Mouse (Mus musculus): ENCODE measurements at regions not wholly inside any gene's neighbourhood (a gene's known extent, or its start where the extent isn't known, plus 50 kb on each side); places are given as distances from the start of the nearest gene placed in this dataset.

DNA sequence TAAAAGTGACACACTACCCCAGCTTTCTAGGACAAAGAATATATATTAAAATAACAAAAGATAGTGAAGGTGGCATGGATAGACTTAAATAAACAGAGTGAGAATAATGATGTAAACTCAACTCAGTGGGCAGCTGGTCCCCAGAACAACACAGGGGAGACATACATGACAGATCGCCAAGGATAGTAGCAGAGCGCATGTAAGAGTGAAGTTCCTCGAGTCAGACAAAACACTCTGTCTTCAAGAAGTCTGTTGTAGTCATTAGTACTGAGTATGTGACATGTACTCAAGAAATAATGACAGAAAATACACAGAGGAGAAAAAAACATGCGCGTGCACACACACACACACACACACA lies 74.8 kb upstream of the Stxbp5l start:
- intact Hi-C loops (cut with DNase I): no loop called here
- no peak overlapping the region for H3K27ac ChIP-seq
- no peak for TF ChIP-seq CTCF (IDR thresholded peaks at IDR 0.05)
- DNase-seq: no peak
- H3K4me3 ChIP-seq: no peak overlapping the region

DNA sequence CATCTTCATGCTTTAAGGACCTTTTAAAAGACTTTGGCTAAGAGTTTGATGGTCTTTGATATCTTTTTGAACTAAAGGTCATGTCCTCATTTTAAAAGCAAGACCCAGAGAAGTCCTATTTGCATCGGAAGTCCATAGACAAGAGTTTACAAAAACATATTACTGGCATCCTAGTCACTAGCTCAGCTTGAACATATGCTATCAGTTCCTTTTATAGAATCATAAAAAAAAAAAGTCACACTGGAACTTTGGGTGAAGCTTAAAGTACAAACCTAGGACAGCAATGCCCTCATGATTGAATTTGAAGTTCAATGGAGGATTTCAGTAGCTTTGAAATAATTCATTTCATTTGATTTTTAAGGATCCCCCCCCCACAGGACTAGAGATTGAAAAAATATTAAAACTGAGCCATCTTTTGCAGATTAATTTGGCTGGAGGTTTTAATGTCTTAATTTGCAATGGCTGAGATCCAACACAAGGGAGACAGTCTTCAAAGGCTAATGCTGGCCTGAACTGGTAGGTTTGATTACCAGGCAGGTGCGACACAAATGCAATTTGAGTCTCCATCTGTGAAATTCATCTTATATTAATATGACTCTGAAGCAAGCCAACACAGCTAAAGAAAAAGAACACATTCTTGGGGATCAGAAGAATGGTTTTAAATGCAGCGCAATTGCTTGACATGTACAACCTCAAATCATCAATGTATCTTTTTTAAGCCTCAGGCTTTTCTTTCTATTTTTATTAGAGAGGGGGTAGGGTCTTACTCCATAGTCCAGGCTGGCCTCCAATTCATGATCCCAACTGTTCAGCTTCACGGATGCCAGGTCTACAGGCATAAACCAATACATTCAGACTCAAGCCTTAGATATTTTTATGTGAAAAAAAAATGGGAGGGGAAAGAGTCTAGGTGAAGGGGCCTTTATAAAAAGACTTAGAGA lies 74.1 kb upstream of the Stxbp5l start:
- Histone ChIP-seq H3K4me3 (no peak overlapping the region), H3K27ac (no peak overlapping the region)
- intact Hi-C loops (cut with DNase I): no loop called here
- TF ChIP-seq CTCF (IDR thresholded peaks at IDR 0.05): no peak
- no peak for DNase-seq

DNA sequence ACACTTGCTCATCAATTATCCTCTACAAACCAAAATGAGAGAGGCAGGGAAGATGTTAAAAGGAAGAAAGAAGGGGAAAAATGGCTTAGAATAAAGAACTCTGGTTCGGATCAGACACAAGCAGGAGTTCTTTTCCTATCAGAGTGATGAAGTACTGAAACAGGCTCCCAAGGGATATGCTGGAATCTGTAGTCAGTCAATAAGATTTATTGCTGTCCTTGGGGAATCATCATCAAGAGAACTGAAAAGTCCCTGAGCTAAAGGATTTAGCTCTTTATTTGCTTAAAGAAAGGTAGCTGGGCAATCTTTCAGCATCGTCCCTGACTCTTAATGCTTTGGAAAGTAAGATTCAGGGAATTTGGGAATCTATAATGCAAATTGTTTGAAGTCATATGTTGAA lies 71.2 kb upstream of the Stxbp5l start:
- no peak for TF ChIP-seq CTCF (IDR thresholded peaks at IDR 0.05)

DNA sequence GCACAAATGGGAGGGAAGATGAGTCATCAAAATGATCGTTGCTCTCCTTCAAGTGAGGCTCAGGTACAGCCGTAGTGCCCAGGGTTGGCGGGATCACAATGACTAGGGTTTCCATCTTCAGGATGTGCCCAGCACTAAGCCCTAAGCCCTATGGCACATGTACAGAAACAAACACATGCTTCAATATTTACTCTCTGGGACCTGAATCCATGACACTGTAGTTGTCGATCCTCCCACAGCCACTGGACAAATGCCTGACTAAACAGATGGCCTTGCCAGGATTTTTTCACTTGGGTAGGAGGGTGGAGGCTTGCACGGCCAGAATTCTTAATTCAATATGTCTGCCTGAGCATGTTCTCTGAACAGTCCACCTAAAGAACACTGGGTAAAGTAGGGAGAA lies 65.1 kb upstream of the Stxbp5l start:
- Histone ChIP-seq H3K4me3 (no peak overlapping the region), H3K27ac (no peak overlapping the region)
- no peak for TF ChIP-seq CTCF (IDR thresholded peaks at IDR 0.05)
- intact Hi-C loops (cut with DNase I): no loop called here
- DNase-seq: no peak

More for the DNA sequence above, 71.2 kb upstream of the Stxbp5l start:
- DNase-seq: no peak
- Histone ChIP-seq H3K27ac (no peak overlapping the region), H3K4me3 (no peak overlapping the region)
- intact Hi-C loops (cut with DNase I): no loop called here

DNA sequence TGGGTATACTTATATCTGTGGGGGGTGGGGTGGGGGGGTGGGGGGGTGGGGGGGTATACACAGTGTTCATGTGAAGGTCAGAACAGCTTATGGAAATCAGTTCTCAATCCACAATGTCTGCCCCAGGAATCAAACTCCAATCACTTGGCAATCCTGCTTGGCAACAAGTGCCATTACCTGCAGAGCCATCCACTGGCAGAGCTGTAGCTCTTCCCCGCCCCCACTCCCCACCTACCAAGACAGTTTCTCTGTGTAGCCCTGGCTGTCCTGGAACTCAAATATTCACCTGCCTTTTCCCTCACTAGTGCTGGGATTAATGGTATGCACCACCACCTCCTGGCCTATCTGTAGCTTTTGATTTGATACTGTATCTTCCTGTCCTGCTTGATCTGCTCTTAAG lies 61.0 kb upstream of the Stxbp5l start:
- Histone ChIP-seq H3K27ac (no peak overlapping the region), H3K4me3 (no peak overlapping the region)
- no peak for DNase-seq
- intact Hi-C loops (cut with DNase I): no loop called here
- no peak for TF ChIP-seq CTCF (IDR thresholded peaks at IDR 0.05)

DNA sequence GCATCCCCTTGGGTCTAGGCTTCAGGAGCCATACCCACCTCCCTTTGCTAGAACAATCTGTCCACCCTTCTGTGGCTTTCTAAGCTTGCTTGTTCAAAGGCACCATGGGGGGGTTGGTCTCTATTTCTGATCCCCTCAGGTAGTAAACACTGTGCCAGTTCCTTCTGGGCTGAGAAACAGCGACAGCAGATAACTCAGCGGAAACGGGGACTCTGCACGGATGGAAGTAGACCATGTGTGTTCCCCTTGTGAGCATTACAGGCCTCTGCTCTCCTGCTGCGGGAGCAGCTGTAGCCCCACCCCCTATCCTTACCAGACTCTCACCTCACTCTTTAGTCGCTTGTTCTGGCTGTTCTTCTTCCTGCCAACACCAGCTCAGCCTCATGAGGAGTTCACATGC lies 58.2 kb upstream of the Stxbp5l start:
- Histone ChIP-seq H3K27ac (no peak overlapping the region), H3K4me3 (no peak overlapping the region)
- intact Hi-C loops (cut with DNase I): no loop called here
- DNase-seq: no peak
- no peak for TF ChIP-seq CTCF (IDR thresholded peaks at IDR 0.05)

DNA sequence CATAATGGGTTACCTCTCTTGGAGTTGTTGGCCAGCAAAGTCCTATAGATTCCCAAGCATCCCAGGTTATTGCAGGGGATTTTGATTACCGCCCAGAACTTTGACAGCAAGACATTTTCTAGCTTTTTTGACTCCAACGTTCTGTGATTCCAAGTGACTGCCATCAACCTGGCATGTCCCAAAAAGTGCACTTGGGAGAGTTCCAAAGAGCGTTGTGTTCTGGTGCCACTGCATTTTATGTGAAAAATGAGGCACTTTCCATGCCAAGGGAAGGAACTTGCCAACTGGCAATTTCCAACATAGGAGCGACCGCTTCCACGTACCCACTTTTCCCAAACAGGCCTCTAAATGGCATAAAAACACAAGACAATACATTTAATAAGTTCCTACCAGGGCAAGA lies 57.7 kb upstream of the Stxbp5l start:
- Histone ChIP-seq H3K4me3 (no peak overlapping the region), H3K27ac (no peak overlapping the region)
- DNase-seq: no peak
- TF ChIP-seq CTCF (IDR thresholded peaks at IDR 0.05): no peak
- intact Hi-C loops (cut with DNase I): no loop called here

DNA sequence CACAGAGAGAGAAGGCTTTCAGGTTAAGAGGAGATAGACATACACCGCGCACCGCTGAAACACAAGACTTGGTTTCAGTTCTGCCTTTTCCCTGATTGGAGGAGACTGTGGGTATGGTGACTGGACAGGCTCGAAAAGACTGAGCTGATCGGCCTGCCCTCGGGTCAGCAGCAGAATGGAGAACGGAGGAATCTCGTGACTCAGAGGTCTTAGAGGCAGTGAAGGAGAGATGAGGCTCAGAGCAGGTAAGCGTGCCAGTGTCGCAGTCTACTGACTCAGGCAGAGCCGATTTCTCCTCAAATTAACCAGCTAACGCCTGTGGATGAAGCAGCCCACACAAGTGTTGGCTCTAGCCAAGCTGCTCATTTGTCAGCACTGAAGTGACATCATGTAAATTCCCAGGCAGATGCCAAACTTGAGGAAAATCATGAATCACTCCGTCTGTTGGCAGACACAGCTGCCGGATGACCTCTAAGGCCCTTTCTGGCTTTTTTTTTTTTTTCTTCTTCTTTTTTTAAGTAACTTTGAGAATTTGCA lies 55.9 kb upstream of the Stxbp5l start:
- H3K27ac ChIP-seq: peak overlapping the region; percentile 65
- intact Hi-C loops (cut with DNase I): no loop called here
- DNase-seq: peak; percentile 33

More for the DNA sequence above, 55.9 kb upstream of the Stxbp5l start:
- peak overlapping the region; percentile 66 for H3K4me3 ChIP-seq
- TF ChIP-seq CTCF (IDR thresholded peaks at IDR 0.05): no peak

Data from gastrocnemius, adult 2 months (tissue).